Mouse (Mus musculus) stomach, embryonic 14.5 days (tissue): Measurements from ENCODE around the gene Sec24c. TPM values are rescaled to one million over a fixed set of nuclear protein-coding genes. Genes with fewer than 3 reads are reported as not detected.
A peak's percentile ranks its signal among the peaks of the same experiment; 100 is the strongest.

Source experiments
- ATAC-seq: fragments of 200-750 bp; cut with Nextera tagmentation; 2 replicates; pipeline ENCODE4 v1.8.0; 2017; ENCODE audit warnings: low read depth, moderate TSS enrichment; ENCODE audit not compliant: insufficient number of reproducible peaks, insufficient read depth, low FRiP score
- H3K27ac ChIP-seq: fragments of 300-500 bp; sonication (generic); 2 replicates; pipeline ENCODE4 v1.5.1; 2014; ENCODE audit warnings: mild to moderate bottlenecking, low read length, moderate library complexity, mixed read lengths
- H3K27me3 ChIP-seq: fragments of 300-500 bp; sonication (generic); 2 replicates; pipeline ENCODE4 v1.6.1; 2014; ENCODE audit warnings: low read length, control low read depth, mixed read lengths; ENCODE audit not compliant: control insufficient read depth, insufficient read depth
- H3K36me3 ChIP-seq: fragments of 300-500 bp; sonication (generic); 2 replicates; pipeline ENCODE4 v1.6.1; 2014; ENCODE audit warnings: mild to moderate bottlenecking, control low read depth, low read length, moderate library complexity, mixed read lengths; ENCODE audit not compliant: control insufficient read depth, insufficient read depth
- H3K4me1 ChIP-seq: fragments of 300-500 bp; sonication (generic); 2 replicates; pipeline ENCODE4 v1.6.1; 2014; ENCODE audit warnings: low read length, control low read depth, mixed read lengths; ENCODE audit not compliant: control insufficient read depth, insufficient read depth
- H3K4me2 ChIP-seq: fragments of 300-500 bp; sonication (generic); replicated peaks from 2 replicates; pipeline ENCODE4 v1.6.1; 2014; ENCODE audit warnings: low read depth, low read length, control low read depth
- H3K4me3 ChIP-seq: fragments of 300-500 bp; sonication (generic); 2 replicates; pipeline ENCODE4 v1.5.1; 2014; ENCODE audit warnings: low read depth, low read length, control low read depth
- H3K9ac ChIP-seq: fragments of 300-500 bp; sonication (generic); replicated peaks from 2 replicates; pipeline ENCODE4 v1.6.1; 2014; ENCODE audit warnings: low read depth, mild to moderate bottlenecking, control low read depth, low read length, moderate library complexity, mixed read lengths
- H3K9me3 ChIP-seq: fragments of 300-500 bp; sonication (generic); 2 replicates; pipeline ENCODE4 v1.6.1; 2016; ENCODE audit warnings: low read depth, low read length, control low read depth; ENCODE audit not compliant: control insufficient read depth
- WGBS: fragments of 180-500 bp; shearing (Covaris S2); extraction: QIAGEN DNeasy Blood & Tissue Kit; methylation state at CpG from one replicate; pipeline ENCODE4 v1.1.7; 2014; 5-methylcytosine and 5-hydroxymethylcytosine counted together
- polyA plus RNA-seq: library from polyadenylated mRNA; unstranded; fragments of >200 nt; fragmentation: Nextera tagmentation; extraction: Ambion mirVana; gene quantifications from 2 replicates; pipeline ENCODE4 v1.2.1, GENCODE M21; 2014

Sec24c gene
- polyA plus RNA-seq, 1 experiment from 2014 or later, result 88.1 TPM

DNA sequence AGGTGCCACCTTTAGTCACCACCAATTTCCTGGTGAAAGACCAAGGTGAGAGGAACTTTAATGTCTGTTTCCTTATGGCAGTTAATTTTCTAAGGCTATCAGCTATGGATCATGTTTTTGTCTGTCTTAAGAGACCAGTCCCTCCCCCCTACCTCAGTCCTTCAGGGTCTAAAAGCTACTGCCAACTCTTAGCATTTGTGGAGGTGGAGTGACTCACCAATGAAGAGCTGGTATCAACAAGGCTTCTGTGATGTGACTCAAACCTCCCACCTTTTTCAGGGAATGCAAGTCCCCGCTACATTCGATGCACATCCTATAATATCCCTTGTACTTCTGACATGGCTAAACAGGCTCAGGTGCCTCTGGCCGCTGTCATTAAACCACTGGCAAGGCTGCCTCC lies 12.5 kb downstream of the Sec24c start:
- no peak overlapping the region for H3K4me2 ChIP-seq
- H3K27me3 ChIP-seq, result no peaks in the 10 kb centered on the region
- H3K9ac ChIP-seq, result no peak overlapping the region
- no peaks in the 10 kb centered on the region for H3K4me1 ChIP-seq
- WGBS, result 94% methylated on average over 3 of the region's 3 CpGs
- no peak overlapping the region for H3K27ac ChIP-seq
- no peaks in the 10 kb centered on the region for H3K9me3 ChIP-seq
- H3K36me3 ChIP-seq, result peaks cover 95% of the 10 kb centered on the region
- ATAC-seq, result no peak
- H3K4me3 ChIP-seq, result no peak overlapping the region

DNA sequence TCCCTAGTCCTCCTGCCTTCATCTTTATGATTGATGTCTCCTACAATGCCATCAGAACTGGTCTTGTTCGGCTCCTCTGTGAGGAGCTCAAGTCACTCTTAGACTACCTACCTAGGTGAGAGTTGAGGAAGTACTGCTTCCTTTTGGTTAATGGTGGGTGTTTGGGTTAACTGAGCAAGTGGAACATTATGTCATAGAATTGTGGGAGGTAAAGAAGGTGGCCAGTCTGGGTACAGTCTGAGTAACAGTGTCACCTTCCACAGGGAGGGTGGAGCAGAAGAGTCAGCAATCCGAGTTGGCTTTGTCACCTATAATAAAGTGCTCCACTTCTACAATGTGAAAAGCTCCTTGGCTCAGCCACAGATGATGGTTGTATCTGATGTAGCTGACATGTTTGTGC lies 14.9 kb downstream of the Sec24c start:
- Histone ChIP-seq H3K4me3 (no peak overlapping the region), H3K27ac (no peak overlapping the region), H3K27me3 (no peaks in the 10 kb centered on the region), H3K4me2 (no peak overlapping the region), H3K36me3 (peaks cover 95% of the 10 kb centered on the region), H3K4me1 (no peaks in the 10 kb centered on the region), H3K9ac (no peak overlapping the region), H3K9me3 (no peaks in the 10 kb centered on the region)
- no peak for ATAC-seq
- WGBS, result 77% methylated on average over 2 of the region's 2 CpGs

DNA sequence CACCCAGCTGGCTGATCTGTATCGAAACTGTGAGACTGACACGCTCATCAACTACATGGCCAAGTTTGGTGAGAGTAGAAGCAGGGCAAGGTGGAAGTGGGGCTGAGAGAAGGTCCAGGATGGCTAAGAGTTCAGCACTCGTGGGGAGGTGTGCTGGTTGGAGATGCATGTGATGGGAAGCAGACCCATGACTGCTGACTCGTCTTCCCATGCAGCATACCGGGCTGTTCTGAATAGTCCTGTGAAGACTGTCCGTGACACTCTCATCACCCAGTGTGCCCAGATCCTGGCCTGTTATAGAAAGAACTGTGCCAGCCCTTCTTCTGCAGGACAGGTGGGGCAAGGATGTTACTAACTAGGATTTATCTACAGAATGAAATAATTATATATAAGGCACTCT lies 17.7 kb downstream of the Sec24c start:
- no peak overlapping the region for H3K4me3 ChIP-seq
- peaks cover 74% of the 10 kb centered on the region for H3K36me3 ChIP-seq
- no peaks in the 10 kb centered on the region for H3K27me3 ChIP-seq
- H3K4me1 ChIP-seq, result peaks cover 10% of the 10 kb centered on the region
- no peak overlapping the region for H3K27ac ChIP-seq
- H3K4me2 ChIP-seq, result no peak overlapping the region
- 92% methylated on average over 6 of the region's 6 CpGs for WGBS
- ATAC-seq, result no peak
- H3K9me3 ChIP-seq, result no peaks in the 10 kb centered on the region
- no peak overlapping the region for H3K9ac ChIP-seq

DNA sequence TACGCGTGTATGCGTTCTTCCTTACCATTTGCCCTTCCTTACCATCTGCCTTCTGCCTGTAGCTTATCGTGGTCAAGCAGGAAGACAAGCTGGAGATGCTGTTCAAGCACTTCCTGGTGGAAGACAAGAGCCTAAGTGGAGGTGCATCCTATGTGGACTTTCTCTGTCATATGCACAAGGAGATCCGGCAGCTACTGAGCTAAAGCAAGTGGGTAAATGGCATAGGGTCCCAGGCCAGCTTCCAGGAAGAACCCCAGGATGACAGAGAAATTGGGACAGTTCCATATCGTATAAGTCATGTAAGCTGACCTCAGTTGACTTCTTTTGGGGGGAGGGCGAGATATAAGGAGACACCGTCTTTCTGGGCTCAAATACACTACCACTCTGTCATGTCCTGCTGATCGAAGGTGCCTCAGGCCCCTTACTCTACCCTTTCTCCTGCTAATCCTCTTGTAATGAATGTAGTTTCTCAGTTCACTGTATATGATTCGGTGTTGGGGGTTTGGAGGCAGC lies 19.5 kb downstream of the Sec24c start:
- Histone ChIP-seq H3K36me3 (peaks cover 60% of the 10 kb centered on the region), H3K27ac (no peak overlapping the region), H3K4me3 (no peak overlapping the region), H3K4me1 (peaks cover 23% of the 10 kb centered on the region), H3K27me3 (no peaks in the 10 kb centered on the region), H3K9ac (no peak overlapping the region), H3K9me3 (no peaks in the 10 kb centered on the region), H3K4me2 (no peak overlapping the region)
- WGBS, result 91% methylated on average over 10 of the region's 10 CpGs
- no peak for ATAC-seq

DNA sequence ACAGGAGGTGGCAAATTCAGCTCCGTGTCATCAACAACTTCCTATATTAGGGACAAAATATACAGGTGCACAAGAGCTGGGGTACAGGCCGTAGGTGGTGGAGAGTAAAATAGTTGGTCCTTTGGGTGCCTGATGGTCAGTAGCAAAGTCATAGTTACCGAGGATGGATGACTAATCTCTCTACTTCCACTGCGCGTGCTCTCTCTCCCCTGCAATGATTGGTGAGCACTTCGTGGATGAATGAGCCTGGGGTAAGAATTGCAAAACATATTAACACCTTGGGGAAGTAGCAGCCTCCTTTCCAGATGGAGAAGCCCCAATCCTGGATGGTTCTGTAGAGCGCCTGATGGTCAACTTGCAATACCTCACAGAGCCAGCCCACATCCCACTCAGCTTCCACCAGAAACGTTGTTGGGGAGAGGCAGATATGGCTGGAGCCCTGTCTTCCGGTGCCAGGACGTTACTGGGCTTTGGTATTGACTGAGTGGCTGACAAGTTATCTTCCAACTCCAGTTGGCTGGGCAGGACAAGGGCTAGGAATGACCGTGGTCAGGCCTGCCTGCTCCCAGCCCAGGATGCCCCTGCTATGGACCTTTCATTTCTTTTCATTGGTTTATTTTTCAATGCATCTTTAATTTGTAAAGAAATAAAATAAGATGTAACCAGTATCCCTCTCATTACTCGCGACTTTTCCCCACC lies 20.2 kb downstream of the Sec24c start:
- WGBS, result 40% methylated on average over 13 of the region's 13 CpGs
- no peaks in the 10 kb centered on the region for H3K9me3 ChIP-seq
- peak overlapping the region; percentile 82 for H3K9ac ChIP-seq
- H3K4me3 ChIP-seq, result peak overlapping the region; percentile 82
- H3K27me3 ChIP-seq, result no peaks in the 10 kb centered on the region
- H3K36me3 ChIP-seq, result peaks cover 53% of the 10 kb centered on the region
- H3K27ac ChIP-seq, result peak overlapping the region; percentile 98
- peak overlapping the region; percentile 78 for H3K4me2 ChIP-seq
- ATAC-seq, result peak; percentile 14; the same call in 1 of the 2 replicates
- H3K4me1 ChIP-seq, result peaks cover 23% of the 10 kb centered on the region

DNA sequence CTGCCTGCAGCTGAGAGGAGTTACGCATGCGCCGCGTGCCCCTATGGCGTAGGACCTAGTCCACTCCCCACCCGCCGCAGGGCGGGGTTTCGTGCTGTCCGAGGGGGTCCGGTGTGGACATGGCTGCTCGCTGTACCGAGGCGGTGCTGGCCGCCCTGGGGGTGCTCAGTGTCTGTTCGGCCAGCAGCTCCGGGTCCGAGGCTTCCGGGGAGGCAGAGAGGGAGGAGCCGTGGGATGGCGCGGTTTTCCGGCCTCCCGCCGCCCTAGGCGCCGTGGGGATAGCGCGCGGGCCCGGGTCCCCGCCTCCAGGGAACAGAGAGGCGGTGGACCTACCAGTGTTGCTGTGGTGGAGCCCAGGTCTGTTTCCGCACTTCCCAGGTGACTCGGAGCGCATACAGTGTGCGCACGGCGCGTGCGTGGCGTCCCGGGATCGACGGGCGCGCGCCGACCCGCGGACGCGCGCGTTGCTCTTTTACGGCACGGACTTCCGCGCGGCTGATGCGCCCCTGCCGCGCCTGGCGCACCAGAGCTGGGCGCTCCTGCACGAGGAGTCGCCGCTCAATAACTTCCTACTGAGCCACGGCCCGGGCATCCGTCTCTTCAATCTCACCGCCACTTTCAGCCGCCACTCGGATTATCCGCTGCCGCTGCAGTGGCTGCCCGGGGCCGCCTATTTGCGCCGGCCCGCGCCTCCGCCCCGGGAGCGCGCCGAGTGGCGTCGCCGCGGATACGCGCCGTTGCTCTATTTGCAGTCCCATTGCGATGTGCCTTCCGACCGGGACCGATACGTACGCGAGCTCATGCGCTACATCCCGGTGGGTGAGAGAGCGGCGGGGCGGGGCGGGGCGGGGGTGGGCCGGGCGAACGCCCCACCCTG lies 21.0 kb downstream of the Sec24c start, which contains the start of gene Fut11:
TSS of gene Fut11 (plus strand) at position 85 of the 877 bp plus-strand sequence.
- Histone ChIP-seq H3K36me3 (peaks cover 45% of the 10 kb centered on the region), H3K27me3 (no peaks in the 10 kb centered on the region), H3K9ac (peak within 1 kb of the TSS; percentile 82), H3K4me1 (peaks cover 24% of the 10 kb centered on the region), H3K9me3 (no peaks in the 10 kb centered on the region), H3K4me2 (peak within 1 kb of the TSS; percentile 78), H3K27ac (peak within 1 kb of the TSS; percentile 98), H3K4me3 (peak within 1 kb of the TSS; percentile 82)
- ATAC-seq, result peak; percentile 93
- WGBS, result under 1% methylated on average over 111 of the region's 111 CpGs

DNA sequence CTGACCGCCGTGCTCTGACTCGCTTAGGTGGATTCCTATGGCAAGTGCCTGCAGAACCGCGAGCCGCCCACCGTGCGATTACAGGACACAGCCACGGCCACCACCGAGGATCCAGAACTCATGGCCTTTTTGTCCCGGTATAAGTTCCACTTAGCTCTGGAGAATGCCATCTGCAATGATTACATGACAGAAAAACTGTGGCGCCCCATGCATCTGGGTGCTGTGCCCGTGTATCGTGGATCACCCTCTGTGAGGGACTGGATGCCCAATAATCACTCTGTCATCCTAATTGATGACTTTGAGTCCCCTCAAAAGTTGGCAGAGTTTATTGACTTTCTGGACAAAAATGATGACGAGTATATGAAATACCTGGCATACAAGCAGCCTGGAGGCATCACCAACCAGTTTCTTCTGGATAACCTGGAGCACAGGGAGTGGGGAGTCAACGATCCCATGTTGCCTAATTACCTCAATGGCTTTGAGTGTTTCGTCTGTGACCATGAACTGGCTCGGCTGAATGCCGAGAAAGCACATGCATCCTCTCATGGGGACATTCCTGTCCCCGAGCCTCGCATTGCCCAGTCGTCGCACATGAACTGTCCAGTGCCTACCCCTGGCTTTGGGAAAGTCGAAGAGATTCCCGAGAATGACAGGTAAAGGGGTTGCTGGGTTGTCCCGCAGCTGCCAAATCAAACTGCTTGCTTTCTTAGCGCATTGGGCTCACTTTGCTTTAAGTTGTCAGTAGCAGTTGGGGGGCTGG lies 21.8 kb downstream of the Sec24c start:
- Histone ChIP-seq H3K27ac (peak overlapping the region; percentile 98), H3K9ac (peak overlapping the region; percentile 82), H3K4me1 (peaks cover 31% of the 10 kb centered on the region), H3K27me3 (no peaks in the 10 kb centered on the region), H3K9me3 (no peaks in the 10 kb centered on the region), H3K4me2 (peak overlapping the region; percentile 78), H3K36me3 (peaks cover 44% of the 10 kb centered on the region), H3K4me3 (peak overlapping the region; percentile 82)
- 14% methylated on average over 27 of the region's 27 CpGs for WGBS
- no peak for ATAC-seq

DNA sequence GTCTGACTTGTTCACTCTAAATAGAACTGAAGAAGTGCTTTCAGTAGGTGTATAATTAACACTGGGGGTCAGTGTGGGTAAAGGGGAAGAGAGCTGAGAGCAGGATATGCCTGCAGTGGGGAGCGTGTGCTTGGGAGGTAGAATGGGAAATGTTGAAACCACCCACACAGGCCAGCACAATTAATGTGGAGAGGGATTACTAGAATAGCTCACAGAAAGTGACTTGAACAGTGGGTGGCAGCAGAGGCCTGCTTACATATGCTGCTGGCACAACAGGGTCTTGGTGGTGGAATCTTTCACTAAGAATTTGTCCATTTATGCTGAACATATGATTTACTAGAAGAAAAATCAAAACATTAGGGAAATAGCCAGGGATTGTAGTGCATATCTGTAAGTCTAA lies 22.9 kb downstream of the Sec24c start:
- 16% methylated on average over 1 of the region's 1 CpGs for WGBS
- H3K4me3 ChIP-seq, result peak overlapping the region; percentile 82
- H3K9me3 ChIP-seq, result no peaks in the 10 kb centered on the region
- no peak for ATAC-seq
- H3K27ac ChIP-seq, result no peak overlapping the region
- no peaks in the 10 kb centered on the region for H3K27me3 ChIP-seq
- H3K36me3 ChIP-seq, result peaks cover 34% of the 10 kb centered on the region
- peak overlapping the region; percentile 78 for H3K4me2 ChIP-seq
- peaks cover 39% of the 10 kb centered on the region for H3K4me1 ChIP-seq
- H3K9ac ChIP-seq, result no peak overlapping the region
